Mouse (Mus musculus) spleen, embryonic (tissue): ENCODE measurements at regions not wholly inside any gene's neighbourhood (a gene's known extent, or its start where the extent isn't known, plus 50 kb on each side); places are given as distances from the start of the nearest gene placed in this dataset.

Source experiments
- CTCF ChIA-PET: fragments of 350-600 bp; sonication (Branson Sonifier 250); formaldehyde crosslinking; loops from one replicate; lab custom pipeline; 2022; lab: Charles Lee

DNA sequence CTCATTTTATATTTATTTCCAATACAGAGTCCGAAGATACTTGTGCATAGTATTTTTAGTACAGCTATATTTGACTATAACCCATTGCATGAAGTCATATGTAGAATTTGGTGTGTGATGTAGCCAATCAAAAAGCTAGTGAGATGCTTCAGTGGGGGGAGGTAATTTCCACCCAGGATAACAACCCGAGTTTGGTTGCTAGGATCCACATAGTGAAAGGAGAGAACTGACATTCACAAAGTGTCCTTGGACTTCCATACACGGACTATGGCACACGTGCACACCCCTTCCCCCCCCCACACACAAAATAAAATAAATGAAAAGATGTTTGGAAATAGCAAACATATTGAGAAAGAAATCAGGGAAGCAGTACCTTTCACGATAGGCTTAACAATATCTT lies 137.2 kb downstream of the Gm815 start:
- CTCF ChIA-PET = no interaction called here

DNA sequence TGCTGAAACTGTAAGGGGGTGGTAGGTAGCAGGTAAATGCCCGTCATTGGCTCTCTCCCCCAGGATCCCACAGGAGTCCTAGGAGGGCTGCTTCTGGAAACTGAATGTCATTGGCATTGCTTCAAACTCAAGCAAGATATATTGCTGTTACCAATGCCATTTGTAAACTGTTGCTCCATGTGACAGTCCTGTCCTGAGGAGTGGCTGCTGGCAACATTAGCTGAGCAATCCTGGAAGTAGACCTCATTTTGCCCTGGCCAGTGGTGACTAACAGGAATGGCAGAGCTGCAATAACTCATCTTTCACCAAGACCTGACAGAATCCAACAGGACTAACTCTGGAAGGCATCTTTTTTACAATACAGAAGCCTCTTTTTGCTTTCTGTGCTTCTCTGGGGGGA lies 143.2 kb downstream of the Gm815 start:
- CTCF ChIA-PET = no interaction called here

DNA sequence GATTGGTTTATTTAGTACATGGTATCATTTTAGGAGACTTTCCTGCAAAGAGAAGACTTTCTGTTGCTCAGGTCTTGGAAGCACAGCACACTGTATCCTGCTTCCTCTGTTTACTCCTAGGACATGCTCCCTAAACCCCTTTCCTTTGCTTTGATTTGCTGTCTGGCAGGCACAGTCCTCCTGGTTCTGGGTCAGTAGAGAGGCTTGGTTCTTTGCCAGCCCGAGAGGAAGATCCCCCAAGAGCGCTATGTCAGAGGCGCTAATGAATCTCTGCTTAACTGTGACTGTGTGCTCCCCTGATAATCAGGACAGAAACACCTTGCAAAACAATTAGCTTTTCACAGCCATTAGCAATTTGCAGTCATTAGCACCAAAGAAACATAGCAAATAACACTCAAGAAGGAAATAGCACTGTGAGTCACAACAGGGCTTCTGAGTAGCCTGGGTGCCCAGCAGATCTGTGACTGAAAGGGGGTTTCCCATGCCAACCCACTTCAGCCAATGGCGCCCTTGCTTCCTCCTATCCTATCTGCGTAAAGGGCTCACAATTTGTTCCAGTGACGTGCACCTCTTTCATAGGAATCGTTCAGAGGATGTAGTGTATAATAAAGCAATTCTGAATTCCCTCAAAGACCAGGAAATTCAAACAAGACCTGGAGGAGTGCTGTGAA lies 145.5 kb downstream of the Gm815 start:
- CTCF ChIA-PET = interaction anchor here (0.6 kb wide), 1 partner anchor 42 kb away, joined by 4 read pairs; no protein-coding TSS in a partner anchor

DNA sequence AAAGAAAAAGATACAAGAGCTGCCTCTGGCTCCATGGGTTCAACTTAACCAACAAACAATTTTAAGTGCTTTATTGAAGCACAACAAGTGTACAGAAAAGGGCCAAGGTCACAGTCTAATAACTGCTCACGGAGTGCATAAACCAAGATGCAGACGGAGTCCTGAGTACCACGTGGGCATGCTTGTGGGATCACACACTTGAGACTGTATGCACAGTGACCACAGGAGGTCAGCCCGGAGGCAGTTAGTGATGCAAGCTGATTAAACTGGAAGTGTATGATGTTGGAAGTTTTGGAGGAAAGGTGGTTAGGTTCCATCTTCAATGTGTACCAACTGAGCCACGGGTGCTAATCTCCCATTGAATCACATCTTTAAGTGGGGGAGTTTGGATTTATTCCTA lies 146.9 kb downstream of the Gm815 start:
- CTCF ChIA-PET = no interaction called here

DNA sequence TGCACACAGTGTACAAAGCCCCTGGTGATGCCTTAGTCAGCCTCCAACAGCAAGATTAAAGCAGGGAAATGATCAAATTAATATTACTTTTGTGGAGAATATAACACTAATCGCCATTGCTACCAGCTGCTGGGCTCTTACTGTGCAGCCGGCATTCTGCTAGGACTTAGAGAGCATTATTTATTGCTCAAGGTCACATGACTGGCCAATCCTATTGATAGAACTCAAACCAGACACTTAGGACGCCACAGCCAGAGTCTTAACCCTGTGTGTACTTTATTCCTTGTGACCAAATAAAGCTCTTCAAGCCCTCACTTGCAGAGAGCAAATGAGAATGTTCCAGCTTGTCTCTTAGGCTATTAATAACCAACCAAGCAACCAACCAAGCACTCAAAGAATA lies 152.6 kb downstream of the Gm815 start:
- CTCF ChIA-PET = no interaction called here

DNA sequence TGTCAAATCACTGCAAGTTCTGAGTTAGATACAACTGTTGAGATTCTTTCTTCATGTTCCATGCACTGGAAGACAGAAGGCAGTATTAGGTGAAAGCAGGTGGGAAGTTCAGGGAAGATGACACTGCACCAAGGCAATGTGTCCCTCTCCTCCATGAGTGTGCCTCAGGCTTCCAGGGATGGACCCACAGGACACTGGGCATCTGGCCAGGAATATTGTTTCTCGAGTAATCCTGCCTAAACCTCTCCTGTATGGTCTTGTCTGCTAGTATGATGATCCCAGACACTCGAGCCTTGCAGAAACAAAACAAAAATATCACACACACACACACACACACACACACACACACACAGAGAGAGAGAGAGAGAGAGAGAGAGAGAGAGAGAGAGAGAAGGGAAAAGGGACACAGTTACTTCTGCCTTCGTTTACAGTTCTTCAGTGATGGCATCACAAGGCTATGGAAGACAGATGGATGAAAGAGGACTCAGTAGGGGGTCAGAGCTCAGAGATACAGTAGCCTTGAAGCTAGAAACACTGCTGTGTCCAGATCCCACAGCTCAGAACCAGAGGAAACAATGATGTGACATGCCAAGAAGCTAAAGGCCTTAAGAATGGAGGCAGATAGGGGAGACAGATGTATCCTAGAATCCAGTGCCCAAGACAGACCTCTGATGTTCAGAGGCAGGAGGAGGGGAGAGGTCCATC lies 154.8 kb downstream of the Gm815 start:
- CTCF ChIA-PET = no interaction called here

DNA sequence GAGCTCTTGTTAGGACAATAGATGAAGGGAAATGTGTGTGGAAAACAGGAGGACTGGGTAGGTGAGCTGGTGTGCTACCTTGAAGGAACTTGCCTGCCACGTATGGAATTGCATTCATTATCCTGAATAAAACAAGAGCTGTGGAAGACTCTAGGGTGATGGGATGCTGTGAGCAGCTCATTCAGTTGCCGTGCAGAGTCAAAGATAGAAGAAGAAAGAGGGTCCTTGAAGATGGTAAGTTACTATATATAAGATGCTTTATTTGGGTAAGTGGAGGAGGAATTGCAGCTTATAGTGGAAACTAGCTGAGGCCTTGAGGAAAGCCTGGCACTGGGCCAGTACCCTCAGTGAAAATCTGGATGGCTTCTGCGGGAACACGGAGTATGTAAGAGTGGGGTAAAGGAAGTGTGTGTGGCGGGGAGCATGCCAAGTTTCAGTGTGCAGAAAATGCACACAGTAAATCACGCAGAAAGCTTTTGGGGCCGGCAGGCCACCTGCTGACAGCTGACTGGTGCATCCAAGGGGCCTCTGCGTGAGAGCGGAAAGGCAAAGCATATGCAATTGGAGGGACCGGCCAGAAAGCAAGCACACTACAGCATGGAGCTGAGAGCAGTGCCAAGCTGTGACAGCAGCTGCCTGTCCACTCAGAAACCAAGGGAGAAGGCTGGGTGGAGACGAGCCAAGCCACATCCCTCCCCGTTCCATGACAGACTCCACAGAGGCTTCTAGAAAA lies 149.7 kb upstream of the Vldlr start:
- CTCF ChIA-PET = no interaction called here

DNA sequence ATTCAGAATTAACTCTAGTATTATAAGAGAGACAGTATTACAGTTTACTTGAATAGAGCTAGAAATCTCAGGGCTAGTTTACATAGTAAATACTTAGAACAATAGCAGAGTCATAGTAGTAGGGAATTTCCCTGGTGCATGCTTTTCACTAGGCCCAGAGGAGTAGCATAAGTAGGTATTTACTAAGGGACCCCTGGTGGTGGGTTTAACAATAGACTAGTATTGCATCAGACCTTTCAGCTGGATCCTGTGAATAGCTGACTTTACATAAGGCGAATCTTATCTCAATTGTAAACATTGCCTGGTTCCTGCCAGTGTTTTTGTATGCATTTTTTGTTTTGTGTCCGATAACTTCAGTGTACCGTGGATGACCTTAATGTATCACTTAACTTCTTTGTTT lies 143.0 kb upstream of the Vldlr start:
- CTCF ChIA-PET = no interaction called here

DNA sequence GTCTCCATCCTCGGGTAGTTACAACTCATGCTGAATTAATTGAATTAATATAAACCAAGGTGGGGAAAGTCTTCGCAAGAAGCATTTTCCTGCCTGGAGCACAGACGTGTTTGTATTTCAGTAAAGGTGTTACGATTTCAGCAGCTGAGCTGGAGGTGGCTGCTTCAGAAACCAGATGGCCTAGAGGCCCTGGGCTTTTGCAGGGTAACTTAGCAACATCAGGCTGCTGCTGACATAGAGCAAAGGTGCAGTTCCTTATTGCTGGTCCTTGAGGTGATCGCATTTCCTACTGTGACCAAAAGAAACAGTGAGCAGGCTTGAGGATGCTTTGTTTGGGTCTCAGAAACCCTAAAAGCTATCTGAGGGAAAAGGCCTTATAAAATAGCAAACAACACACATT lies 141.3 kb upstream of the Vldlr start:
- CTCF ChIA-PET = no interaction called here

DNA sequence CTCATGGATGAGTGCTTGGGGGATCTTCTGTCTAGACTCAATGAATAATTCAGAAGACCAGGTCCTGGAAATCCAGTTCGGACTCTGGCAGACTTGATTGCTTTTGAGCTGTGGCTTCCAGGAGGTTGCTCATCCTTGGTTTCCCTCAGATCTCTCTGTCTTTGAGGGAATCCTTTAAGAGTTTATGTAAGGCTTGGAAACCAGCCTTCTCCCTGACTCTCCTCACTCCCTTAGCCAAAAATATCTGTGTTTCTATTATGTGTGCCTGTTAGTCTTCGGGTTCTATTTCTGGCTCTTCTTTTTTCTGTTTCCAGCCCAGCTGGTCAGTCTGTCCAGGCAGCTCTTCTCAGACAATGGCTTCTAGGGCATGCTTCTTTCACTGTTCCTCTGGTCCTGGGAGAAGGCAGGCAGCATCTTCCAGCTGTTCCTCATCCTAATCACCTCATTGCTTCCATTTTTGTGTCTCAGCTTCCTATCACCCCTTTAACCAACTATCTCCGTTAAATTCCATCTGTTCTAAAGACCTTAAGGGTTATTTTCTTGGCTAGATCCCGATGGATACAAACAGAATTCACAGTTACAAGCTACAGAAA lies 139.3 kb upstream of the Vldlr start:
- CTCF ChIA-PET = no interaction called here

DNA sequence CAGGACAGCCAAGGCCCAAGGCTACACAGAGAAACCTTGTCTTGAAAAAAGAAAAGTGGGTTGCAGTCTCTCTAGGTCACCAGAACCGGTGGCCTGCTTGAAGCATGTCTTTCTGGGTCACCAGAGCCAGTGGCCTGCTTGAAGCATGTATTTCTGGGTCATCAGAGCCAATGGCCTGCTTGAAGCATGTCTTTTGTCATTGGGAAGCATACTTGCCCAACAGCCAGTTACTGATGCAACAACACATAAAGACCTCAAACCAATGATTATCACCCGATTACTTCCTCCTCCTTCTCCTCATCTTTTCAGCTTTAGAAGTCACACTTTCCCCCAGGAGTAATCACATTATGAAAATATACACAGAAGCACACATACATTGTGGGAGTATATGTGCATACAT lies 128.9 kb upstream of the Vldlr start:
- CTCF ChIA-PET = no interaction called here

DNA sequence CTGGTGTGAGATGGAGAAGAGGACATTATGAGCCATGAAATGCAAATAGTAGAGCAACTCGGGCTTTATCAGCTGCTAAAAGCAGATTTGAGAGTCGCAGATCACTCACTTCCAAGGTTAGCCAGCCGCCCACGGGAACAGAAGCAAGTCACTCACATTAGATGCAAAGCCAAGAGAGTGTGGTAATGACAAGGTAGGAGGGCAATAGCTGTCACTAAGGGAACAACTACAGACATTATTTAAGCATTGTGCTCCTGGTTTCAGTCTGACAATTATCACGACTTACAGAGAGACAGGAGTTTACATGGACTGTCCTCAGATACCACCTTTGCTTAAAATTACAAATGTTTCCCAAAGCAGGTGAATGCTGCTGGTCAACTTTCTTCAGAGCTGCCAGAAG lies 128.5 kb upstream of the Vldlr start:
- CTCF ChIA-PET = no interaction called here

DNA sequence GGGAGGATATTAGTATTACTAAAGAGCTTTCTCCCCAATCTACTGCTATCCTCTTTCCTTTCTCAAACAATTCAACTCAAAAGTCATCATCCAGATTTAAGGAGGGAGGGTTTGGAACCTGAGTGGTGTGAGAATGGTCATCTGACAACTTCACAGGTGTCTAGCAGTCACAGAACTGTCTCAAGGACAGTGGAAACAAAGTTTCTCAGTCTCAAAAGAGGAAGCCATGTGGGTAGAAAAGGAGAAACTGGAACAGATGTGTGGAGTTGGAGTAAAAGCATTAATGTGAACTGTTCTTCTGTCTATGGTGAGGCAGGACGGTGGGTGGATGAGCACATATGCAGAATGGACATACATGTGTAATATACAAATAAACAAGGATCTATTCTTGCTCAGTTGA lies 127.2 kb upstream of the Vldlr start:
- CTCF ChIA-PET = interaction anchor here (0.6 kb wide), 1 partner anchor 712 kb away, joined by 4 read pairs; no protein-coding TSS in a partner anchor

DNA sequence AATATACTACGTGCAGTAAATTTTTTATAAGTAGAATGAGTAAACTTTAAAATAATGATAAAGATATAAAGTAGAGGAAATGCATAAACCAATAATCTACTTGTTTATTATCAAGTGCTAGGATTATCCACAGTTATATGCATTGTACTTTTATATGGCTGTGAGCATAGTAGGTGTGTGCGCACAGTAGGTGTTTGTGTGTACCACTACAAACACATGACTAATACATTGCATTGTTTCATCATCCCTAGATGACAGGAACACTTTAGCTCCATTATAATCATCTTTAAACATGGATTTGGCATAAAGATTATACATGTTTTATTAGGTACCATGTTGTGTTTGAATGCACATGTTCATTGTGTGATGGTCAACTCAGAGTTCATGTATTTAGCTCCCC lies 124.7 kb upstream of the Vldlr start:
- CTCF ChIA-PET = interaction anchor here (0.6 kb wide), 1 partner anchor 117 kb away, joined by 4 read pairs; no protein-coding TSS in a partner anchor

DNA sequence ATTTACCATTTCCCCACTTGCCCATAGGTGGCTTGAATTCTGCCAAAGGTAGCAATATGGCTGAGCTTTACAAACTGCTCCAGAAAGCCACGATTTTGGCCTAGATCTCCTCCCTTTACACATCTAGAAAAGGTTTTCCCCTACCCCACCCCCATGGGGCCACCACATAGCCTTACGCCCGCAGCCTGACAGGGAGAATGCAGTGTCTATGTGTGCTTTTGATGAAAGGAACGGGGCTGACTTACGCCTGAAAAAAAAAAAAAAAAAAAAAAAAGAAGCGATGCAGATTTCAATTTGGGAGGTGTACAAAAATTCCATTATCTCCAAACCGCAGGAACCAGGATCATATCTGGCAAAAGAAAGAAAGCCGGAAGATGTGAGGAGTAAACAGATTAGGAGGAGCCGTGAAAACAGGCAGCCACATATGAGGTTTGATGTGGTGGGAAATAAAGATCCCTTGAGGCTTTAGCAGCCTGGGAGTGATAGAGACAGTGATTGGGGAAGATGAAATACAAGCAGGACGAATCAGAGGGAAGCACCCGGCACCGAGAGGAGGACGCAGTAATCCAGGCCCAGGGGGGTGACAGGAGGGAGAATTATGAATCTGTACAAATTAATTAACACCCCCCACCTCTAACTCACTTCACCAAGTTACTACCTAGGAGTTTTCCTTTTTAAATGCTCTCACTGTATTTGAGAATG lies 121.4 kb upstream of the Vldlr start:
- CTCF ChIA-PET = no interaction called here

DNA sequence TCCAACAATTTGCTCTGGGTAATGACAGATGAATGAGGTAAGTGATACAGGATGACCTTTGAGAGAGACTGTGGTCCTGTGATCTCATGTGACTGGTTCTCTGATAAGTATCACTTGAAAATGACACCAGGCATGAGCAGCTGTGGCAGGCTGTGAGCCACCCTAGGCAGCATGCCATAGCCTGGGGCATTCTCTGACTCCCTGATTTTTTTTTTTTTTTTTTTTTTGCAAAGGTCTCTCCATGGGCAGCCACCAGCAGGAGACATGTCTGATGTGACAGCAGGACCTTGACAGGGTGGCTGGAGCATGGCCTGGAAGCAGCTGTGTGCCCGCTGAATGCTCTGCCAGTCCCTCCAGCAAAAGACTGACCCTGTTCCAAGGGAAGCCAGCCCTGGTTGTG lies 116.4 kb upstream of the Vldlr start:
- CTCF ChIA-PET = no interaction called here

DNA sequence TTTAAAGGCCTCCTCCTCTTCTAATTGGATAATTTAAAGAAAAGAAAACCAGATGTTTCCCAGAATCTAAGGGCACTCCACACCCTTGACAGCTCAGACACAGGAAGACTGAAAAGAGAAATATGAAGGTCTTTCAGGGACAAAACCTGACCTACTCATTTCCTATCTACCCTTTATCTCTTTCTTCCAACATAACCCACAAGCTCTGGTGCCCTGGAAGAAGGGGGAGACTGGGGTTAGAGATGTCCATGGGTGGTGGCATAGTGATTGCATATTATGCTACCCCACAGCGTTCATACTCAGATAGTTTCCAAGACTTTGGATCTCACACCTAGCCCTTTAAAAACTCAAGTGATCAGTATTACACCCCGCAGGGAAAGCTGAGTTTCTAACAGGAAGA lies 105.8 kb upstream of the Vldlr start:
- CTCF ChIA-PET = no interaction called here

DNA sequence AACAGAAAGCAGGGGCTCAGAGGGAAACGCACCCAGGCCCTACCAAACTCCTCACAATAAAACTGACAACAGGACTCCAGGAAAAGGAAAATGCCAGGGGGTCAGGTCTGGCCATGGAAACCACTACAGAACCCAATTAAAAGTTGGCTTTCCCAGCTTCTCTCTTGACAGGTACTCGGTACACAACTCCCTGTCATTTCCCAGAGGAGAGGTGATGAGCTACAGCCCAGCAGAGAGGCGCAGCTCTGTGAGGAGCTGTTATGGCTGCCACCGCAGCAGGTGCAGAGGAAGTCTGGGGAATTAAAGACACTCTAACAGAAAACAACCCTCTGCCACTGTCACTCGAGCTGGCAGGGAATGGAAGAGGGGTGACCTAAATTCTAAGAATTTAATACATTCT lies 95.4 kb upstream of the Vldlr start:
- CTCF ChIA-PET = no interaction called here

DNA sequence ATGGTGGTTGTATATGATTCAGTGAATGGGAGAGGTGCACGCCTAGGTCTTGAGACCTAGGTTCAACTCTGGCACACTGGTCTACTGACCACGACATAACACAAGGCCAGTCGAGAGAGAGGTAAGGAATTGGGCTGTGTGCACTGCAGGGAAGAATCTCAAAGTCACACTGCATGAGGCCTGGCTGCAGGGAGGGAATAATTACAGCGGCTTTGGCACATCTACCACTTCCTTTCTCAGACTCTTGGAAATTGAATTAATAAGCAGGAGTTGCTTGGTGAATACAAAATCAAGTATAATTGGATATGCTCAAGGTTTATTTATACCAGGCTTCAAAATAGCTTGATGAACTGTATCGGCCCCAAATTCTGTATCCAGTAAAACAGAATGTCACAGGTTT lies 93.9 kb upstream of the Vldlr start:
- CTCF ChIA-PET = no interaction called here

DNA sequence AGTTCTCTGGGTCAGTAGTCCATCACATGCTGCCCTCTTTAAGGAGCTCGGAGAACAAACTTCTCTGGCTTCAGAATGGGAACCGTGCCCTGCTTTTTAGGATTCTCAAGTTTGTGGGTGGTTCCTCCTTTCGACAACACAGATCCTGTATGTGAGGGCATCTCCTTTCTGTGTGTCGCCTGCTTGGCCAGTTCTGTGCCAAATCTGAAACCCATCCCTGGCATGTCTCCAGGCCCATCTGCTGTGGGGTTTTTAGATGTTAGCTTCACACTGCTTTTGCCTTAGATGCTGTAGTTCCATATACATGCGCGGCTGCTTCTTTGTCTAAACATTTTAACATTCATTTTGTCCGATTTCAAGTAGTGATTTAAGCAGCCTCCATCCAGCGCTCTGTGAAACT lies 93.0 kb upstream of the Vldlr start:
- CTCF ChIA-PET = no interaction called here

DNA sequence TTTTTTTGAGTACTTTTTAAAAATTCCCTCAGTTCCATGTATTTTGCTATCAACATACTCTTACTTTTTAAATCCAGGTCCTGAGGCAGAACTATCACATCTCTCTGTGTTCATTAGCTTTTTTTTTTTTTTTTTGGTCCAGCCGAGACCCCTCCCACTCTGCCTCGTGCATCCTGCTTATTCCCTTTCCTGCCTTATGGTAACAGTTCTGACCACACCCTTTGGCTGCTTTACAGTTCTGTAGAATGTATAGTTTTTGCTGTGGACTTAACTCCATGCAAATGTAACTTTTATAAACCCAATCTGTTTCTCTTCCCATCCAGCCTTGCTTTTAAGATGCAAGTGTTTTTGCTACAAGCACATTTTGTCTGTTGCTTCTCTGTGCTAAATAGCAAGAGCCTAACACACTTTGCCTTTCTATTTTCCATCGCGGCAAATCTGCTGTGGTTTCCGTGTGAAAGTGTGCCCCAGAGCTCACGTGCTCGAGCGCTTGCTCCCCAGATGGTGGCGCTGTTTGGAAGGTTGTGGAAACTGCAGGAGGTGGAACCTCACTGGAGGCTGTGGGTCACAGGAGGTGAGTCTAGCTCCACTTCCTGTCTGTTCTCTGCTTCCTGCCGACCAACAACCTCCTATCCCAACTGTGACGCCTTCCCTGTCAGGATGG lies 92.3 kb upstream of the Vldlr start:
- CTCF ChIA-PET = interaction anchor here (0.7 kb wide), 1 partner anchor 1099 kb away, joined by 3 read pairs; no protein-coding TSS in a partner anchor
